Mouse (Mus musculus) myocyte (in vitro differentiated cells): ENCODE data around the gene Rarg. TPM values are rescaled to one million over a fixed set of nuclear protein-coding genes. Genes with fewer than 3 reads are reported as not detected.

Experiments
- H3K27me3 ChIP-seq: one replicate; pipeline ENCODE4 v1.6.1; 2011; ENCODE audit not compliant: control insufficient read depth, insufficient read depth, insufficient read length
- H3K36me3 ChIP-seq: one replicate; pipeline ENCODE4 v1.6.1; 2011; ENCODE audit not compliant: control insufficient read depth, insufficient read depth
- H3K4me2 ChIP-seq: one replicate; pipeline ENCODE4 v1.6.1; 2011; ENCODE audit warnings: low read depth, control low read depth
- H3K4me3 ChIP-seq: one replicate; pipeline ENCODE4 v1.5.1; 2011; ENCODE audit warnings: mild to moderate bottlenecking, control low read depth, moderate library complexity
- H3K79me2 ChIP-seq: one replicate; pipeline ENCODE4 v1.6.1; 2011; ENCODE audit not compliant: control insufficient read depth, insufficient read depth
- H3ac ChIP-seq: one replicate; pipeline ENCODE4 v1.6.1; 2011; ENCODE audit not compliant: control insufficient read depth, insufficient read length
- CEBPB ChIP-seq: IDR thresholded peaks from 2 replicates; pipeline ENCODE4 v1.6.1; 2011; ENCODE audit warnings: mild to moderate bottlenecking, moderate library complexity; ENCODE audit not compliant: poor library complexity, insufficient read depth, severe bottlenecking
- E2F4 ChIP-seq: IDR thresholded peaks from one replicate; pipeline ENCODE4 v1.6.1; 2011; ENCODE audit warnings: mild to moderate bottlenecking, control low read depth, moderate library complexity; ENCODE audit not compliant: insufficient read depth
- MAX ChIP-seq: IDR thresholded peaks from one replicate; pipeline ENCODE4 v1.6.1; 2011; ENCODE audit warnings: low read depth, mild to moderate bottlenecking, control low read depth
- MYOD1 ChIP-seq, 3 experiments: IDR thresholded peaks; one replicate each; pipeline ENCODE4 v1.6.1; 2011; ENCODE audit warnings: control low read depth in 2 of 3, low read depth in 2 of 3, mild to moderate bottlenecking in 2 of 3, moderate library complexity in 1 of 3; ENCODE audit not compliant: insufficient read length in 2 of 3, control insufficient read depth in 1 of 3
- MYOG ChIP-seq, 3 experiments: IDR thresholded peaks; one replicate each; pipeline ENCODE4 v1.6.1; 2011; ENCODE audit warnings: control low read depth in 2 of 3, low read depth in 2 of 3, mild to moderate bottlenecking in 2 of 3; ENCODE audit not compliant: insufficient read length in 2 of 3, control insufficient read depth in 1 of 3, insufficient read depth in 1 of 3
- POLR2A ChIP-seq: IDR thresholded peaks from one replicate; pipeline ENCODE4 v1.6.1; 2011; ENCODE audit warnings: low read depth, mild to moderate bottlenecking, control low read depth, moderate library complexity; ENCODE audit not compliant: insufficient read length
- POLR2AphosphoS2 ChIP-seq: IDR thresholded peaks from one replicate; pipeline ENCODE4 v1.6.1; 2011; ENCODE audit warnings: low read depth, control low read depth; ENCODE audit not compliant: insufficient read length
- REST ChIP-seq: IDR thresholded peaks from one replicate; pipeline ENCODE4 v1.6.1; 2011; ENCODE audit warnings: mild to moderate bottlenecking, control low read depth, moderate library complexity; ENCODE audit not compliant: insufficient read depth, insufficient read length
- SRF ChIP-seq: IDR thresholded peaks from one replicate; pipeline ENCODE4 v1.6.1; 2011; ENCODE audit warnings: low read depth; ENCODE audit not compliant: control insufficient read depth, insufficient read length
- TCF12 ChIP-seq: IDR thresholded peaks from one replicate; pipeline ENCODE4 v1.6.1; 2011; ENCODE audit warnings: mild to moderate bottlenecking, control low read depth; ENCODE audit not compliant: poor library complexity, insufficient read depth, severe bottlenecking
- TCF3 ChIP-seq: IDR thresholded peaks from one replicate; pipeline ENCODE4 v1.6.1; 2011; ENCODE audit warnings: low read depth, control low read depth; ENCODE audit not compliant: insufficient read length
- USF1 ChIP-seq: IDR thresholded peaks from one replicate; pipeline ENCODE4 v1.6.1; 2011; ENCODE audit warnings: low read depth, mild to moderate bottlenecking, control low read depth, moderate library complexity
- polyA plus RNA-seq: library from polyadenylated mRNA; unstranded; fragments of >200 nt; fragmentation: generic; extraction: Trizol; gene quantifications from one replicate; pipeline ENCODE4 v1.2.1, GENCODE M21; 2012; ENCODE audit warnings: missing spikeins

The Rarg gene
- polyA plus RNA-seq, 1 experiment: 63.8 TPM

DNA sequence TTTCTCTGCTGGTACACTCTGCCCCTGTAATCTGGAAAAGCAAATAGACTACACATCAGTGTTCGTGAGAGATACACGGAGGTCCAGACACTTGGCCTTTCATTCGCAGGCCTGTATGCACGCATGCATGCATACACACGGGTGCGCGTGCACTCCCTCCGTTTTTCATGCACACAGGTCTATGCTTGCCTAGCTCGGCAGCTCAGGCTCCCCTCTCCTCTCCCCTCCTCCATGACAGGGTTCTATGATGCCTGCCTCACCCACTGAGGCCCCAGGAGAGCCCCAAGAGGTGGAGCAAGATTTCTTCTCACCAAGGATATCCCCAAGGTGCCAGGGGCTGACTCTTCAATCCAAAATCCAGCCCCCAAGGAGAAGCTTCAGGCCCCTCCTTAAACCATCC is 7.3 kb downstream of the Rarg start:
- Histone ChIP-seq H3K4me2 (no peak overlapping the region), H3K4me3 (no peak overlapping the region), H3K79me2 (peaks cover 11% of the 10 kb centered on the region), H3K27me3 (no peaks in the 10 kb centered on the region), H3ac (no peak overlapping the region), H3K36me3 (peaks cover 9% of the 10 kb centered on the region)
- no peak for TF ChIP-seq POLR2A
- TF ChIP-seq TCF12: no peak
- TF ChIP-seq MAX: no peak
- no peak for TF ChIP-seq USF1
- no peak for TF ChIP-seq SRF
- no peak for TF ChIP-seq TCF3
- no peak for TF ChIP-seq MYOG (IDR thresholded peaks at IDR 0.05; ENCODE audit: control insufficient read depth in 1 of 3, insufficient read depth in 1 of 3, insufficient read length in 2 of 3, low read depth in 2 of 3)
- no peak for TF ChIP-seq POLR2AphosphoS2
- no peak for TF ChIP-seq MYOD1 (IDR thresholded peaks at IDR 0.05; ENCODE audit: control insufficient read depth in 1 of 3, insufficient read length in 2 of 3, low read depth in 2 of 3)
- no peak for TF ChIP-seq CEBPB
- no peak for TF ChIP-seq E2F4
- no peak for TF ChIP-seq REST

- H3K4me2 ChIP-seq: no peak overlapping the region
- no peak overlapping the region for H3ac ChIP-seq
- TF ChIP-seq POLR2AphosphoS2 (no peak), MYOD1 (IDR thresholded peaks at IDR 0.05; ENCODE audit: control insufficient read depth in 1 of 3, insufficient read length in 2 of 3, low read depth in 2 of 3) (no peak), POLR2A (no peak), SRF (no peak), CEBPB (no peak)
- peak overlapping the region; percentile 77 for H3K4me3 ChIP-seq
- peaks cover 9% of the 10 kb centered on the region for H3K36me3 ChIP-seq
- H3K79me2 ChIP-seq: peaks cover 18% of the 10 kb centered on the region
- no peaks in the 10 kb centered on the region for H3K27me3 ChIP-seq
Observed at GRCm38 (mm10) chr15:102249251-102249691, 8.0 kb downstream of the Rarg start.

DNA sequence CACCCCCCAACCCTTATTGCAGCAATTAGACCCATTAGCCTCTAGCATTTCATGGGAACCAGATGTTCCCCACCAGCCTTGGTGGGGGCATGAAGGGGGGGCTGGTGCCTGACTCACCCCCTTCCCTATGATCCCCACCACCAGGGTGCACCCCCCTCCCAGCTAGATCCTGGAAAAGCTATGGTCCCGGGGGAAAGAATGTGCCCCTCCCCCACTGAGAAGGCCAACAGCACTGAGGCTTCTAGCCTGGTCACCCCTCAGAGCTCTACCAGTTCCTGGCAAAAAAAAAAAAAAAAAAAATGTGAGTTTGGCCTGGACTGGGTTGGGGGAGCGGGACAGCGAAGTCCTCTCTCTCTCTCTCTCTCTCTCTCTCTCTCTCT is 8.5 kb downstream of the Rarg start:
- Histone ChIP-seq H3K4me3 (peak overlapping the region; percentile 77), H3K36me3 (peaks cover 9% of the 10 kb centered on the region), H3K79me2 (peaks cover 23% of the 10 kb centered on the region), H3ac (no peak overlapping the region), H3K4me2 (peak overlapping the region; percentile 93), H3K27me3 (no peaks in the 10 kb centered on the region)
- TF ChIP-seq USF1: no peak
- TF ChIP-seq MYOG (IDR thresholded peaks at IDR 0.05; ENCODE audit: control insufficient read depth in 1 of 3, insufficient read depth in 1 of 3, insufficient read length in 2 of 3, low read depth in 2 of 3): no peak
- no peak for TF ChIP-seq TCF3
- TF ChIP-seq MYOD1 (IDR thresholded peaks at IDR 0.05; ENCODE audit: control insufficient read depth in 1 of 3, insufficient read length in 2 of 3, low read depth in 2 of 3): no peak

DNA sequence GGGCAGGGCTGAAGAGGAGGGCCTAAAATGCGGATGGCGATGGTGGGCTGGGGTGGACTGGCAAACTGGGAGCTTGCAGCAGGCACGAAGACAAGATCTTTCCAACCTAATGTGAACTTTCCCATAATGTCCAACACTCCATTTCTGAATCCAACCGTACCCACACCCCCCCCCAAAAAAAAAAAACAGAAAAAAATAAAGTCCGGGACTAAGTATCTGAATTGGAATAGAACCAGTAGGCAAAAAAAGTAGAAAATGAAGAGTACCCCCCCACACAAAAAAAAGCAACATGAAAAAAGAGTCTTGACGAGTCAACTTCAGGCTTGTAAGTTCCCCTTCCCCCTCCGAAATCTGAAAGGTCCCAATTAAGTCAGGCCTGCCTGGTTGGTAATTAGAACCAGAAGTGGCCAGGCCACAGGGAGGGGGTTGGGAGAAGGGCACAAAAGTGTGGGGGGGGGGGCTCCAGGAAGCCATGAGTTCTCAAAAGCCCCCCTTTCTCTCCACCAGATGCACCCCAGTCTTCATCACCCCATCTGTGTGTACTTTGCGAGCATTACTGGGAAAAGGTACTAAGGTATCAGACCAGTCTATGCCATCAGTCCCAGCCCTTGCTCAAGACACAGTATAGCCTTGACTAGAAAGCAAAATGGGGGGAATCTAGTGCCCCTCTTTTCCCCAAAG is 9.0 kb downstream of the Rarg start:
- H3ac ChIP-seq: peak overlapping the region; percentile 58
- TF ChIP-seq E2F4: no peak
- no peak for TF ChIP-seq POLR2AphosphoS2
- TF ChIP-seq POLR2A: peak; percentile 16
- no peak for TF ChIP-seq SRF
- no peak for TF ChIP-seq MAX
- TF ChIP-seq TCF12: no peak
- peaks cover 25% of the 10 kb centered on the region for H3K79me2 ChIP-seq
- H3K27me3 ChIP-seq: no peaks in the 10 kb centered on the region
- H3K4me2 ChIP-seq: peak overlapping the region; percentile 93
- H3K36me3 ChIP-seq: peaks cover 9% of the 10 kb centered on the region
- peak overlapping the region; percentile 77 for H3K4me3 ChIP-seq

- H3K36me3 ChIP-seq: peaks cover 9% of the 10 kb centered on the region
- peak overlapping the region; percentile 77 for H3K4me3 ChIP-seq
- peaks cover 33% of the 10 kb centered on the region for H3K79me2 ChIP-seq
- H3ac ChIP-seq: peak overlapping the region; percentile 58
- H3K27me3 ChIP-seq: no peaks in the 10 kb centered on the region
- TF ChIP-seq REST (no peak), POLR2A (peak; percentile 55), POLR2AphosphoS2 (peak; percentile 60), E2F4 (peak; percentile 13)
- peak overlapping the region; percentile 93 for H3K4me2 ChIP-seq
Observed at GRCm38 (mm10) chr15:102247252-102248130, 9.8 kb downstream of the Rarg start.
